ENCODE assay signal across 9 mouse cellular contexts in the genomic region with DNA sequence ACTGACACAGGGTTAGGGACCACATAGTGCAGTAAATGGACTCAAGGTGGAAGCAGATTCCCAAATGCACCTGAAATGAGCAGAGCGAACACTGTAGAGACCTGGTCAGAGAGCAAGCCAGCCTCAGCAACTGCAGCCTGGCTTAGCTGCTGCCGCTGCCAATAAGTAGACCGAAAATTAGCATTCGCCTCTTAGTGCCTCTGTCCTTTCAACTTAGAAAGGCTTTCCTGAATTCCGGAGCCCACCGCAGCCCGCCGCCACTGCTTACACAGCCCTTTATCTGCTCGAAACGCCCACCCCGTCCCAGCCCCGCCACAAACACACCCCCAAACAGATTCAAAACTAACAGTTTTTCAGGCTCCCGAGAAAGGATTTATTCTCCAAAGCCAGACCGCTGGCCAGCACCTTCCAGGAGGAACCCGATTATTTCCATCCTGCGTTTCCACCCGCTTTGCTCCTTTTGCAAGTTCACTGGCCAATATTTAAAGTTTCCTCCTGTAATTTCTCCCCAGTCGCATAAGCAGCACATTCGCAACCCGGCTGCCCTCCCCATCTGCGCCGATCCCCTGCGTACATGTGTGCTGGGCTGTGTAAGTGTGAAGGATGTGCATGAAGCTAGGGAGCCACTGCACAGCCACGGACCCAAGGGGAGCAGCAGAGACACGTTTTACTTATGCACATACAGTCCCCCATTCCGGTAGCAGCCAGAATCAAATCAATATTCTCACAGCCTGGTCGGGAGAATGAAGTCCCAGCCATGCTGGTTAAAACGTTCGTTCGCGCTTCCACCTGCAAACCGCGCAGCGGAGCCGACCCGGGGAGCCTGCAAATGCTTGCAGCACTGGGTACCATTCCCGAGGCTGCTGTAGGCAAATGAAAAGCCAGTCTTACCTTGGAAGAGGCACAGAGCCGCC. TPM values are rescaled to one million over a fixed set of nuclear protein-coding genes. Genes with fewer than 3 reads are reported as not detected.
DNase-seq lines count a peak whose midpoint lies in the region; ATAC-seq and TF ChIP-seq lines count a peak whose summit lies in the region.
"Had no signal": no experiment of that assay in that cellular context is flagged by ENCODE, and none has a peak within 500 bp of the region (broad histone marks: within the 10 kb centered on the region; RNA-seq: fewer than 3 reads in every experiment).

No protein-coding gene starts in this region.

- H3K4me2 ChIP-seq in embryonic facial prominence, embryonic 15.5 days (replicated peaks), result peak overlapping the region; percentile 68
- H3K4me2 ChIP-seq in hindbrain, postnatal 0 days (ENCODE audit: low read depth, low read length), result peak overlapping the region; percentile 62
- H3K4me2 ChIP-seq in liver, embryonic 13.5 days, result peak overlapping the region; percentile 49

- ATAC-seq in embryonic facial prominence, embryonic 15.5 days (ENCODE audit: insufficient number of reproducible peaks, low FRiP score, low TSS enrichment, low read depth), result no peak
- peak; percentile 72; the same call in 1 of the 2 replicates for ATAC-seq in hindbrain, postnatal 0 days
- no peak for ATAC-seq in liver, embryonic 13.5 days (ENCODE audit: low read depth)

- peaks cover 42% of the 10 kb centered on the region for H3K27me3 ChIP-seq in embryonic facial prominence, embryonic 15.5 days
- H3K27me3 ChIP-seq in hindbrain, postnatal 0 days (ENCODE audit: insufficient read depth, low read length), result no peaks in the 10 kb centered on the region
- H3K27me3 ChIP-seq in liver, embryonic 13.5 days, result peaks cover 29% of the 10 kb centered on the region

- H3K4me3 ChIP-seq in embryonic facial prominence, embryonic 15.5 days (replicated peaks), result peak overlapping the region; percentile 40
- H3K4me3 ChIP-seq in hindbrain, postnatal 0 days (ENCODE audit: low read length), result peak overlapping the region; percentile 56
- peak overlapping the region; percentile 16 for H3K4me3 ChIP-seq in liver, embryonic 13.5 days (replicated peaks)

- no peak overlapping the region for H3K9ac ChIP-seq in embryonic facial prominence, embryonic 15.5 days
- H3K9ac ChIP-seq in hindbrain, postnatal 0 days (replicated peaks; ENCODE audit: low read length), result peak overlapping the region; percentile 70
- no peak overlapping the region for H3K9ac ChIP-seq in liver, embryonic 13.5 days

- WGBS in embryonic facial prominence, embryonic 15.5 days, result 1% methylated on average over 38 of the region's 38 CpGs
- WGBS in hindbrain, postnatal 0 days, result 1% methylated on average over 38 of the region's 38 CpGs
- 4% methylated on average over 38 of the region's 38 CpGs for WGBS in liver, embryonic 13.5 days (ENCODE audit: insufficient replicate concordance)

- no peaks in the 10 kb centered on the region for H3K36me3 ChIP-seq in embryonic facial prominence, embryonic 15.5 days
- H3K36me3 ChIP-seq in hindbrain, postnatal 0 days (ENCODE audit: insufficient read depth, low read length), result no peaks in the 10 kb centered on the region
- no peaks in the 10 kb centered on the region for H3K36me3 ChIP-seq in liver, embryonic 13.5 days

- no peak overlapping the region for H3K27ac ChIP-seq in embryonic facial prominence, embryonic 15.5 days (replicated peaks)
- H3K27ac ChIP-seq in hindbrain, postnatal 0 days, result peak overlapping the region; percentile 72
- no peak overlapping the region for H3K27ac ChIP-seq in liver, embryonic 13.5 days

- no peaks in the 10 kb centered on the region for H3K9me3 ChIP-seq in embryonic facial prominence, embryonic 15.5 days (replicated peaks)
- no peaks in the 10 kb centered on the region for H3K9me3 ChIP-seq in hindbrain, postnatal 0 days (ENCODE audit: low read length)
- H3K9me3 ChIP-seq in liver, embryonic 13.5 days (replicated peaks), result no peaks in the 10 kb centered on the region

- no peak for TF ChIP-seq CTCF in hindbrain, postnatal 0 days (IDR thresholded peaks at IDR 0.05; ENCODE audit: low read depth)

- DNase-seq in Muller cell, postnatal 12 days (ENCODE audit: inconsistent ontology term), result peak; percentile 33
- peak; percentile 11 for DNase-seq in adrenal gland, postnatal 25 days
- peak; percentile 67 for DNase-seq in hindbrain, postnatal 0 days (ENCODE audit: low spot score)
- DNase-seq in liver, embryonic 13.5 days, result no peak
- DNase-seq in right cerebral cortex, postnatal 25 days, result peak; percentile 61
- no peak for DNase-seq in MN1 (ENCODE audit: low spot score)

- H3K4me1 ChIP-seq in embryonic facial prominence, embryonic 15.5 days, result peaks cover 12% of the 10 kb centered on the region; the same call in 1 of the 2 replicates
- H3K4me1 ChIP-seq in hindbrain, postnatal 0 days (ENCODE audit: insufficient read depth, low read length), result peaks cover 21% of the 10 kb centered on the region
- H3K4me1 ChIP-seq in liver, embryonic 13.5 days (replicated peaks), result no peaks in the 10 kb centered on the region

RNA-seq across cellular contexts. Expression of gene Ntm, which starts 0.7 kb away (rescaled TPM):
- 0.94 TPM in 1 of 2 replicates, not detected in the other for total RNA-seq in adrenal gland, postnatal 25 days (2021)
- 23.8 and 28.2 TPM in 2 replicates for polyA plus RNA-seq in embryonic facial prominence, embryonic 15.5 days (2015; fragmentation: Nextera tagmentation; extraction: Ambion mirVana)
- 191 and 208 TPM in 2 replicates for total RNA-seq in hindbrain, postnatal 0 days (2014; rRNA removed)
- polyA plus RNA-seq in hindbrain, postnatal 0 days (2015; fragmentation: Nextera tagmentation; extraction: Ambion mirVana), result 268 and 269 TPM in 2 replicates
- polyA plus RNA-seq in liver, embryonic 13.5 days (2015; fragmentation: Nextera tagmentation; extraction: Ambion mirVana), result 0.98 and 1.2 TPM in 2 replicates
- total RNA-seq: common myeloid progenitor, adult 5-6 weeks; neutrophil, adult 5-6 weeks had no signal

Comparison
In these comparisons a context has a peak if more than half of its experiments do, and no peak if none do; other contexts are left out.
1. DNase-seq: peak in Muller cell, postnatal 12 days (single experiment), adrenal gland, postnatal 25 days (single experiment), hindbrain, postnatal 0 days (single experiment) and right cerebral cortex, postnatal 25 days (single experiment); none in liver, embryonic 13.5 days (single experiment) and MN1 (single experiment).
2. RNA of gene Ntm, which starts 0.7 kb away (polyA plus RNA-seq): 268 to 269 TPM in hindbrain, postnatal 0 days and 23.8 to 28.2 TPM in embryonic facial prominence, embryonic 15.5 days; 0.98 to 1.2 TPM in liver, embryonic 13.5 days; every median in the first group is over 10 times any median in the second.
3. Peak in every context shown above with its lines, with median percentiles within 50 percentile points of each other: H3K4me2 ChIP-seq and H3K4me3 ChIP-seq.